Mouse (Mus musculus) embryonic facial prominence, embryonic 14.5 days (tissue): ENCODE measurements around the gene Gm5136. TPM values are rescaled to one million over a fixed set of nuclear protein-coding genes. Genes with fewer than 3 reads are reported as not detected.

Experiments
- ATAC-seq: fragments of 200-750 bp; cut with Nextera tagmentation; 2 replicates; pipeline ENCODE4 v1.8.0; 2017; ENCODE audit warnings: low read depth, moderate number of reproducible peaks, moderate TSS enrichment
- DNase-seq: peaks from one replicate; pipeline ENCODE4 v3.0.0-alpha.2; 2015; ENCODE audit warnings: low spot score
- H3K27ac ChIP-seq: fragments of 300-500 bp; sonication (generic); replicated peaks from 2 replicates; pipeline ENCODE4 v1.5.1; 2014; ENCODE audit warnings: low read depth, mild to moderate bottlenecking, low read length, moderate library complexity
- H3K27me3 ChIP-seq: fragments of 300-500 bp; sonication (generic); replicated peaks from 2 replicates; pipeline ENCODE4 v1.6.1; 2014; ENCODE audit warnings: low read length; ENCODE audit not compliant: control insufficient read depth, insufficient read depth
- H3K36me3 ChIP-seq: fragments of 300-500 bp; sonication (generic); 2 replicates; pipeline ENCODE4 v1.6.1; 2014; ENCODE audit warnings: low read length, mixed read lengths; ENCODE audit not compliant: control insufficient read depth, insufficient read depth
- H3K4me1 ChIP-seq: fragments of 300-500 bp; sonication (generic); 2 replicates; pipeline ENCODE4 v1.6.1; 2014; ENCODE audit warnings: antibody characterized with exemption, low read length; ENCODE audit not compliant: control insufficient read depth, insufficient read depth
- H3K4me2 ChIP-seq: fragments of 300-500 bp; sonication (generic); 2 replicates; pipeline ENCODE4 v1.6.1; 2014; ENCODE audit warnings: low read depth, mild to moderate bottlenecking, low read length, moderate library complexity, mixed read lengths
- H3K4me3 ChIP-seq: fragments of 300-500 bp; sonication (generic); 2 replicates; pipeline ENCODE4 v1.5.1; 2014; ENCODE audit warnings: low read depth, mild to moderate bottlenecking, low read length
- H3K9ac ChIP-seq: fragments of 300-500 bp; sonication (generic); 2 replicates; pipeline ENCODE4 v1.6.1; 2014; ENCODE audit warnings: low read depth, mild to moderate bottlenecking, low read length, moderate library complexity, mixed read lengths
- H3K9me3 ChIP-seq: fragments of 300-500 bp; sonication (generic); 2 replicates; pipeline ENCODE4 v1.6.1; 2016; ENCODE audit warnings: low read length; ENCODE audit not compliant: control insufficient read depth
- WGBS: fragments of 180-500 bp; shearing (Covaris S2); extraction: QIAGEN DNeasy Blood & Tissue Kit; methylation state at CpG from one replicate; pipeline ENCODE4 v1.1.7; 2014; 5-methylcytosine and 5-hydroxymethylcytosine counted together
- polyA plus RNA-seq: library from polyadenylated mRNA; unstranded; fragments of >200 nt; fragmentation: Nextera tagmentation; extraction: Ambion mirVana; gene quantifications from 2 replicates; pipeline ENCODE4 v1.2.1, GENCODE M21; 2014

Gm5136 gene
- polyA plus RNA-seq, 1 experiment from 2014 or later = not detected

- no peaks in the 10 kb centered on the region for H3K4me1 ChIP-seq
- DNase-seq = no peak
- H3K36me3 ChIP-seq = no peaks in the 10 kb centered on the region
- no peak overlapping the region for H3K4me2 ChIP-seq
- no peaks in the 10 kb centered on the region for H3K27me3 ChIP-seq
- H3K27ac ChIP-seq = no peak overlapping the region
- H3K9me3 ChIP-seq = no peaks in the 10 kb centered on the region
- no peak overlapping the region for H3K4me3 ChIP-seq
- WGBS = 61% methylated on average over 5 of the region's 5 CpGs
- no peak for ATAC-seq
- H3K9ac ChIP-seq = no peak overlapping the region
Observed at GRCm38 (mm10) chr10:108697062-108697461, 2.9 kb downstream of the Gm5136 start.

- DNase-seq = no peak
- no peak overlapping the region for H3K27ac ChIP-seq
- no peak overlapping the region for H3K4me3 ChIP-seq
- no peak for ATAC-seq
- no peaks in the 10 kb centered on the region for H3K9me3 ChIP-seq
- H3K4me1 ChIP-seq = no peaks in the 10 kb centered on the region
- no peak overlapping the region for H3K9ac ChIP-seq
- no peak overlapping the region for H3K4me2 ChIP-seq
- no peaks in the 10 kb centered on the region for H3K27me3 ChIP-seq
- no peaks in the 10 kb centered on the region for H3K36me3 ChIP-seq
- WGBS = 70% methylated on average over 9 of the region's 9 CpGs
Observed at GRCm38 (mm10) chr10:108690954-108691353, 9.0 kb downstream of the Gm5136 start.

- WGBS = 75% methylated on average over 4 of the region's 4 CpGs
- Histone ChIP-seq H3K27me3 (no peaks in the 10 kb centered on the region), H3K4me2 (no peak overlapping the region), H3K27ac (no peak overlapping the region), H3K9ac (no peak overlapping the region), H3K9me3 (no peaks in the 10 kb centered on the region), H3K36me3 (no peaks in the 10 kb centered on the region), H3K4me1 (no peaks in the 10 kb centered on the region), H3K4me3 (no peak overlapping the region)
- ATAC-seq (no peak), DNase-seq (no peak)
Observed at GRCm38 (mm10) chr10:108686696-108687095, 13.3 kb downstream of the Gm5136 start.

GRCm38 (mm10) chr10:108679675-108680390 lies 20.1 kb downstream of the Gm5136 start:
- Histone ChIP-seq H3K9me3 (no peaks in the 10 kb centered on the region), H3K9ac (no peak overlapping the region), H3K4me3 (no peak overlapping the region), H3K4me2 (no peak overlapping the region), H3K27ac (no peak overlapping the region), H3K27me3 (no peaks in the 10 kb centered on the region), H3K4me1 (no peaks in the 10 kb centered on the region), H3K36me3 (no peaks in the 10 kb centered on the region)
- DNase-seq (peak; percentile 72), ATAC-seq (peak; percentile 67)
- 61% methylated on average over 14 of the region's 14 CpGs for WGBS

GRCm38 (mm10) chr10:108677053-108677452 lies 22.9 kb downstream of the Gm5136 start:
- no peak for DNase-seq
- Histone ChIP-seq H3K4me2 (no peak overlapping the region), H3K4me1 (no peaks in the 10 kb centered on the region), H3K9me3 (no peaks in the 10 kb centered on the region), H3K4me3 (no peak overlapping the region), H3K9ac (no peak overlapping the region), H3K36me3 (no peaks in the 10 kb centered on the region), H3K27me3 (no peaks in the 10 kb centered on the region), H3K27ac (no peak overlapping the region)
- ATAC-seq = no peak
- WGBS = 76% methylated on average over 8 of the region's 8 CpGs

GRCm38 (mm10) chr10:108668944-108669343 lies 31.0 kb downstream of the Gm5136 start:
- no peaks in the 10 kb centered on the region for H3K36me3 ChIP-seq
- no peak overlapping the region for H3K9ac ChIP-seq
- no peaks in the 10 kb centered on the region for H3K27me3 ChIP-seq
- H3K27ac ChIP-seq = no peak overlapping the region
- 90% methylated on average over 3 of the region's 3 CpGs for WGBS
- ATAC-seq (no peak), DNase-seq (no peak)
- H3K9me3 ChIP-seq = no peaks in the 10 kb centered on the region
- no peak overlapping the region for H3K4me2 ChIP-seq
- no peak overlapping the region for H3K4me3 ChIP-seq
- H3K4me1 ChIP-seq = no peaks in the 10 kb centered on the region

GRCm38 (mm10) chr10:108660295-108660694 lies 39.7 kb downstream of the Gm5136 start:
- no peak overlapping the region for H3K4me2 ChIP-seq
- DNase-seq (no peak), ATAC-seq (no peak)
- H3K9ac ChIP-seq = no peak overlapping the region
- H3K36me3 ChIP-seq = no peaks in the 10 kb centered on the region
- H3K9me3 ChIP-seq = no peaks in the 10 kb centered on the region
- H3K27me3 ChIP-seq = no peaks in the 10 kb centered on the region
- H3K27ac ChIP-seq = no peak overlapping the region
- WGBS = 57% methylated on average over 3 of the region's 3 CpGs
- no peaks in the 10 kb centered on the region for H3K4me1 ChIP-seq
- no peak overlapping the region for H3K4me3 ChIP-seq

GRCm38 (mm10) chr10:108658300-108658699 lies 41.7 kb downstream of the Gm5136 start:
- H3K27ac ChIP-seq = no peak overlapping the region
- H3K9me3 ChIP-seq = no peaks in the 10 kb centered on the region
- H3K36me3 ChIP-seq = no peaks in the 10 kb centered on the region
- H3K27me3 ChIP-seq = no peaks in the 10 kb centered on the region
- ATAC-seq = no peak
- H3K4me3 ChIP-seq = no peak overlapping the region
- H3K9ac ChIP-seq = no peak overlapping the region
- DNase-seq = no peak
- H3K4me1 ChIP-seq = no peaks in the 10 kb centered on the region
- WGBS = 51% methylated on average over 2 of the region's 2 CpGs
- no peak overlapping the region for H3K4me2 ChIP-seq

GRCm38 (mm10) chr10:108657669-108658068 lies 42.3 kb downstream of the Gm5136 start:
- H3K27ac ChIP-seq = no peak overlapping the region
- DNase-seq (no peak), ATAC-seq (no peak)
- no peak overlapping the region for H3K4me3 ChIP-seq
- no peak overlapping the region for H3K9ac ChIP-seq
- no peaks in the 10 kb centered on the region for H3K4me1 ChIP-seq
- H3K36me3 ChIP-seq = no peaks in the 10 kb centered on the region
- H3K9me3 ChIP-seq = no peaks in the 10 kb centered on the region
- no peaks in the 10 kb centered on the region for H3K27me3 ChIP-seq
- H3K4me2 ChIP-seq = no peak overlapping the region
